Mouse (Mus musculus) olfactory bulb, adult 2 months (tissue): ENCODE results near the gene Aif1.

Experiments
- CTCF ChIP-seq: fragments of 200-500 bp; IDR thresholded peaks from 2 replicates; pipeline ENCODE4 v1.5.1; 2012; ENCODE audit warnings: low read depth, mild to moderate bottlenecking, low read length, moderate library complexity; ENCODE audit not compliant: insufficient read depth
- POLR2A ChIP-seq: fragments of 200-500 bp; IDR thresholded peaks from 2 replicates; pipeline ENCODE4 v1.6.1; 2012; ENCODE audit warnings: mild to moderate bottlenecking, low read depth, low read length, moderate library complexity; ENCODE audit not compliant: insufficient read depth

DNA sequence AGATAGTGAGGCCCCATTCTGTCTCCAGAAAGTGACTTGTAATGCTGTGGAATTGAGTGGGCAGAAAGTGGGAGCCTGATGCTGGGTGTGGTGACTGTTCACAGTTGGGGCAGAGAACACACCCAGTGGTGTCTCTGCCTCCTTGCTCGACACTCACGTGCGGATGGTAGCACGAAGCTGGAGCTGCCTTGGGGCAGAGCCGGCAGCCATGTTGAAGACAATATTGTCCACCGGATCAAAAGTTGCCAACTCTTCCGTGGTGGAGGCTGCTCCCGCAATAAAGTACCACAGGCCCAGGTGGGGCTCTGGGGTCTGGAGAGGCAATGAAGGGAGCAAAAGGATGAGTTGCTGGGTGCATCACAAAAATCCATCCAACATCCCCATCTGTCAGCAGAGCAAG lies 44.8 kb downstream of the Aif1 start:
- TF ChIP-seq CTCF (no peak), POLR2A (no peak)
